Mouse (Mus musculus) megakaryocyte, embryonic 14.5 days (primary cell): ENCODE measurements at regions not wholly inside any gene's neighbourhood (a gene's known extent, or its start where the extent isn't known, plus 50 kb on each side); places are given as distances from the start of the nearest gene placed in this dataset.

Experiments used
- FLI1 ChIP-seq: IDR thresholded peaks from 2 replicates; pipeline ENCODE4 v1.6.1; 2012; ENCODE audit warnings: low read length, inconsistent platforms, mixed read lengths
- GATA1 ChIP-seq: IDR thresholded peaks from 3 replicates; pipeline ENCODE4 v1.6.1; 2012; ENCODE audit warnings: mixed read lengths, low read length, inconsistent platforms, borderline replicate concordance

DNA sequence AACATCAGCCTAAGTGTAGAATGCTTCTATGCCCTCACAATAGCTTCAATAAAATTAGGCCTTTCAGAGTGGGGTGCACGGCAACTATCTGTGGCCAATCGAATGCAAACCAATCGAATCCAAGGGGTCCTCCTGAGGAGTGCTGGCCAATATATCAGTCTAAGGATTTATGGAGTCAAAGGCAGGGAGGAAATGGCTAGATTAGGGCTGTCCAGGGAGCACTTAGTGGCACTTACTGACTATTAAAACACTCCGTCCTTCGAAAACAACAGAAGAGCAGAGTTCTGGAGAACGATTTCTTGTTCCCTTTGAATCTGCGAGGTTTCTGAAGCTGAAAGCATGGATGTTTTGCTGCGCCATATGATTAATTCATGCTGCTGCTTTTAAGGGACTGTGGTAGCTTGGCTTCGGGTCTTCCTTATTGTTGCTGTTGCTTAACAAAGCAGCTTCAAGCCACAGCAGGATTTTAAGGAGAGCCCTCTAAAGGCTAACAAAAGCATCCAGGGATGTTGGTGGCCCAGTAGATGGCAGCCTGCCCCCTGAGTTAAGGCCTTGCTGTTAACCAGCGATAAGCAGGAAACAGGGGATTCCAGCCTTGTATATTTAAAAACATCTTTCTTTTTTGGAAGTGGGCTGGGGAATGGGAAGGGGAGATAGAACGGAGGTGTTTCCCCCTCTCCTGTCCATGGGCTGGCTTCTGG, 116.4 kb upstream of the Atp5g3 start:
- TF ChIP-seq GATA1 = no peak
- TF ChIP-seq FLI1 = no peak
